Mouse (Mus musculus) spleen, postnatal 36 days (tissue): ENCODE data around the gene Dhx30.
"Not testable (repeated sequence)": the region's sequence is repeated elsewhere in the genome, so short reads cannot be mapped to it uniquely, and the experiment has no call there.

Experiments
- DNase-seq, 2 experiments: peaks; one replicate each; pipeline ENCODE4 v3.0.0; 2022; ENCODE audit warnings: low spot score in 2 of 2, mixed read lengths in 1 of 2

Gene Dhx30

DNA sequence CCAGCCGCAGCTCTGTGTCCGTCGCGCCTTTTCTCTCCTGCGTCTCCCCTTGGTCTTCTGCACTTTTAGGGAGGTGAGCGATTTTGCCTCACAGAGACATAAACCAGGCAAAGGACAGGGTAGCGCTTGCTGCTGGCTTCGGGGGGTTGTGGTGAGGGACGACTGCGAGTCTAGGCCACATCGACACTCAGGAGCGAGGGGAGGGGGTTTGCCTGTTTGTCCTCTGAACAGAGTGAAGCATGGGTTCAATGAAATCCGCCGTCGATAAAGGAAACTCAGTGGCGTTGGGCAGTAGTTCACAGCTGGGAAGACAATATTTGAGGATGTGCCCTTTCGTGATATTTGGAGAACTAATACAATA lies at the start of gene Dhx30:
Gene Dhx30, minus strand, starts transcription at position 52 of the 361 bp plus-strand sequence.
- no peak for DNase-seq

GRCm38 (mm10) chr9:110163071-110163470 lies 45.4 kb upstream of the Dhx30 start:
- DNase-seq = no peak

DNA sequence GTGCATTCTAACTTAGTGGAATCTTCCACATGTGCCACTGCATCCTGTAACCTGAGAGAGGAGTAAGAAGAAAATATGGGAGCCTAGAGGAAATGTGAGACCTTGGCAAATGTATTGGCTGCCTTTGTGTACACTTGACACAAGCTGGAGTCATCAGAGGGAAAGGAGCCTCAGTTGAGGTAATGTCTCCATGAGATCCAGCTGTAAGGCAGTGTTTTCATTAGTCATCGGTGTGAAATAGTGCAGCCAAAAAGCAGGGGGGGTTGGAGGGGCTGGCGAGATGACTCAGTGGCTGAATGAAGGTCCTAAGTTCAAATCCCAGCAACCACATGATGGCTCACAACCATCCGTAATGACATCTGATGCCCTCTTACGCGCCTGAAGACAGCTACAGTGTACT lies 44.8 kb upstream of the Dhx30 start:
- DNase-seq = no peak

- DNase-seq = not testable (repeated sequence)
These were observed 42.9 kb upstream of the Dhx30 start for GRCm38 (mm10) chr9:110160486-110160885.

GRCm38 (mm10) chr9:110159036-110159435 lies 41.4 kb upstream of the Dhx30 start:
- DNase-seq = no peak

DNA sequence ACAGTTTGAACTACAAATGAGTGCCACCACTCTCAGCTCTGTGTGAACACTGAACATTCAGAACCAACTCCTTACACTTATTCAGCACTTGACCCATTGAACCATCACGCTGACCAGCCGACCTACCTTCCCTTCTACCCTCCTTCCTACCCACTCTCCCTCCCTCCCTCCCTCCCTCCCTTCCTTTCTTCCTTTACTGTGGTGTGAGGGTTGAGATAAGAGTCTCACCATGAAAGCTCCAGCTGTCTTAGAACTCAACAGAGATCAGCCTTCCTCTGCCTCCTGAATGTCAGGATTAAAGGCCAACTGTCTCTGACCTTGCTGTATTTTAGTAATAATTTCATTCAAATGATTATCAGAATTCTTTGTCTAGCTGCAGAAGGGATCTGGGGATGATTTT lies 31.0 kb upstream of the Dhx30 start:
- DNase-seq = no peak

- no peak for DNase-seq
These were observed 24.5 kb upstream of the Dhx30 start for GRCm38 (mm10) chr9:110142097-110142496.

DNA sequence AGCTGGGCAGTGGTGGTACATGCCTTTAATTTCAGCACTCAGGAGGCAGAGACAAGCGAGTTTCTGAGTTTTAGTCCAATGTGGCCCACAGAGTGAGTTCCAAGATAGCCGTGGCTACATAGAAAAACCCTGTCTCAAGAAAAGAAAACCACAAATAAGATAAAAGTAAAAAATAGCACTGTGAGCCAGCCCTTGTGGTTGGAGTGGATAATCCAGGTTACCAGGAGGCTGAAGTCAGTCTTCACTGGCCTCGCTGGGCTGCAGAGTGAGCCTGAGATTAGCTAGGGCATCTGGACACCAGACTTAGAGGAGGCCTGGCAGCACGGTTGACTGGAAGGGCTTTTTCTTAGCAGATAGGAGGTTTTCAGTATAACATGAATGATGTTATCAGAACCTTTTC lies 21.5 kb upstream of the Dhx30 start:
- no peak for DNase-seq

- no peak for DNase-seq
These were observed 16.5 kb upstream of the Dhx30 start for GRCm38 (mm10) chr9:110134176-110134575.

DNA sequence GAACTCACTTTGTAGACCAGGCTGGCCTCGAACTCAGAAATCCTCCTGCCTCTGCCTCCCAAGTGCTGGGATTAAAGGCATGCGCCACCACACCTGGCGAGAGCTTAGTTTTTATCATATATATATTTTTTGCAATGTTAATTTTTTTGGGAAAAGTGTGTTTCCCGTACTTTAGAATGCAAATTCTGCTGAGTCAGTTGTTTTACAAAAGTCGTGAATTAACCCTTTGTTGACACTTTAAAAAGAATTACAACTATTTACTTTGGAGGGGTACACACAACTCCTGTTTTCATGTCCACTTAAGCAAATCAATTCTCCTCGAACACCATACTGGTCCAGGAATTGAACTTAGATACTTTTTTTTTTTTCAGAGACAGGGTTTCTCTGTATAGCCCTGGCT lies 15.3 kb upstream of the Dhx30 start:
- DNase-seq = no peak

GRCm38 (mm10) chr9:110132201-110132605 lies 14.6 kb upstream of the Dhx30 start:
- DNase-seq = peak; percentile 37 to 54

DNA sequence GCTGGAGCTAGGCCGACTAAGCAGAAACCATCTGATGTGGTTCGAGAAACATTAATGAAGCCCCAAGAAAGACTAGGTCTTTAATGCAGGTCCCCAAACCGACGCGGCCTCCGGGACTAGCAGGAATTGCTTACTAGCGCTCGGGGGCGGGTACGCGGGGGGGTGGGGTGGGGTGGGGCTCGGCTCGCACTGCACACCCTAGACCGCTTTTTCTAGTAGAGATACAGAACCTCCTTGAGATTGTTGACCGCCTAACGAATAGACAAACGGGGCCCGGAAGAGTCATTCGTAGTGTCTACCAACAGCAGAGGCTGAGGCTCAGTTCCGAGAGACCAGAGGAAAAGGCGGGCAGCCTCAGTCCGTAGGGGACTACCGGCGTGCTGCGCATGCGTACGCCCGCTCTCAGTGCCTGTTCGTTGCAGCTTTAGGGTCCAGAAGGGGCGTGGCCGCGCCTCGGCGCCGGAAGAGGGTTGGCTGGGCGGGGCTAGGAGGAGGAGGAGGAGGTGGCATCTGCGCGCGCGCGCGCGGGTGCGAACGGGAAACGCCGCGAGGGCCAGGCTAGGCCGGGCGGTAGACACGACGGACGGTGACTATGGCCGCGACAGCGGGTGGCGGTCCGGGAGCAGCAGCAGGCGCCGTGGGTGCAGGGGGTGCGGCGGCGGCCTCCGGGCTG lies 14.0 kb upstream of the Dhx30 start:
- peak; percentile 100 for DNase-seq

GRCm38 (mm10) chr9:110130896-110131524 lies 13.4 kb upstream of the Dhx30 start:
- DNase-seq = no peak

DNA sequence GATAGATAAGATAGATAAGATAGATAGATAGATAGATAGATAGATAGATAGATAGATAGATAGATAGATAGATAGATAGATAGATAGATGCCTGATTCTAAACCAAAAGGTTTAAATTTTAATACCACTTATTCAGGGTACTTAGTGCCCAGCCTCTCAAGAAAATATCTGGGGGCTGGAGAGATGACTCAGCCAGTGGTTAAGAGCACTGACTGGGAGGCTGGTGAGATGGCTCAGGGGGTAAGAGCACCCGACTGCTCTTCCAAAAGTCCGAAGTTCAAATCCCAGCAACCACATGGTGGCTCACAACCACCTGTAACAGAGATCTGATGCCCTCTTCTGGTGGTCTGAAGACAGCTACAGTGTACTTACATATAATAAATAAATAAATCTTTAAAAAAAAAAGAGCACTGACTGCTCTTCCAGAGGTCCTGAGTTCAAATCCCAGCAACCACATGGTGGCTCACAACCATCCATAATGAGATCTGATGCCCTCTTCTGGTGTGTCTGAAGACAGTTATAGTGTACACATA lies 6.4 kb upstream of the Dhx30 start:
- not testable (repeated sequence) for DNase-seq

DNA sequence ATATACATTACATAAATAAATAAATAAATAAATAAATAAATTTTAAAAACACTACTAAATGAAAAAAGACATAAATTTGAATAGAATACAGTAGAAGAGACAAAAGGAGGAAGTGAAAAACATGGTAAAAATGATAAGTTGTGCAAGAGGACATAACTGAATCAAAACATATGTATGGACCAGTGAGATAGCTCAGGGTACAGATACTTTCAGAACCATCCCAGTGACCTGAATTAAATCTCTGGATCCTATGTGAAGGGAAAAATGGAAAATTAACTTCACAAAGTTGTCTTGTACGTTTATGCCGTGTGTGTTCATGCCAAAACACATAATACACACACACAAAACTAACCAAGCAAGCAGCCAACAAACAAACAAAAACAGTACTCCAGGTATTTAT lies 5.7 kb upstream of the Dhx30 start:
- no peak for DNase-seq

GRCm38 (mm10) chr9:110121424-110121823 lies 3.8 kb upstream of the Dhx30 start:
- no peak for DNase-seq

GRCm38 (mm10) chr9:110118249-110118648 lies 619 bp upstream of the Dhx30 start:
- DNase-seq = peak; percentile 17 to 24

DNA sequence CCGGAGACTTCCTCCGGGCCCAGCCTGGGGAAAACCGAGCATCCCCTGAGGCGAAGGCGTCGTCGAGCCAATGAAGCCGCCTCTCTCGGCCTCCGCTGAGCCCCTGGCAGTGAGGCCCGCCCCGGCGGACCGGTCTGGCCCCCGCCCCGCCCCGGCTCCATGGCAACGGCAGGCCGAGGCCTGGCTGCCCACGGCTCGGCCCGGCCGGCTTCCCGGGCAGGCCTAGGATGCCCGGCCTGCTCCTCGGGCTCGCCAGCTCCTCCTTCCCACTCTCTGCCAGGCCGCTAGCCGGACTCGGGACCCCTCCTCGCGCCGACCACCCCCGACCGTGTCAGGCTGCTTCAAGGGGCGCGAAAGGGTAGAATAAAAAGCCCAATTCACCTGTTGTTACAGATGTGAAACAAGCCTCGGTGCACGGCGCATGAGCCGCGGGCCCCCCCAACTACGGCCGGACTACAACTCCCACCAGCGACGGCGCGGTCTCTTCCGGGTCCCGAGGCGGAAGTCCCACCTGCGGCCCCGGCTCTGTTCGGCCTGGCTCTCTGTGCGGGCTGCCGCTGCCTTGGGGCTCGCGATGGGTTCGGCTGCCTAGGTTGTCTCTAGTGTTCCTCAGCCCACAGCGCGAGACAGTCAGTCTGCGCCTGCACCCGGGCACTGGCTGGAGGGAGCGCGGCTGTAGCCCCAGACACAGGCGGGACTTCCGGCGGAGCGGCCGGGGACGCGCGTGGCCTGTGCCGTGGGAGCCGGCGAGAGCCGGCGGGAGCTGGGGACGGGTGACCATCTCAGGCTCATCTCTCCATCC lies 452 bp downstream of the Dhx30 start, which contains the start of gene Smarcc1:
Gene Smarcc1, plus strand, starts transcription at position 732 of the 802 bp plus-strand sequence.
- peak; percentile 84 to 86 for DNase-seq

DNA sequence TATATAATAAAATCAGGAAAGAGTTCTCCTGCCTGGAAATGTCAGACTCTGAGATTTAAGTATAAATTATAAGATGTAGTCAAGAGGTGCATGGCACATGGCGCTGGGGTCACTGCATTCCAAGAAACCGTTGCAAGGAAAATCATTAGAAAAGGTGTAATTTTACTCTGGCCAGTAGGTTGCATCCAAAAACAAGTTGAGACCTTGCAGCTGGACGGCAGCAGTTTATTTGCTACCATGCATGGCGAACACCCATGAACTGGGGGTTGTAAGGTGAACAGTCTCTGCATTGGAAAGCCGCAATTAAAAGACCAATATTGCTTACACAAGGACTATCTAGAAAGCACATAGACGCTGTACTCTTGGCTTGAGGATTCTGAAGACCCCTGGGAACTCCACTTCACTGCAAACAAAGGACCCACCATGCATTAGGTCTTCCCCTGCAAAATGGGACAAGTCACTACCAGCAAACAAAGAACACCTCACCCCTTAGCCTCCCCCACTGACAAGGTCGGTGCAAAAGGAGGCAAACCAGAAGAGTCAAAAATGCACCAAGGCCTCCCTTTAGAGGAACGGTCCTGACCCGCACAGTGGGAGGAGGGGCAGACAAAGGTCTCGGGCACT lies 1.2 kb downstream of the Dhx30 start:
- no peak for DNase-seq

DNA sequence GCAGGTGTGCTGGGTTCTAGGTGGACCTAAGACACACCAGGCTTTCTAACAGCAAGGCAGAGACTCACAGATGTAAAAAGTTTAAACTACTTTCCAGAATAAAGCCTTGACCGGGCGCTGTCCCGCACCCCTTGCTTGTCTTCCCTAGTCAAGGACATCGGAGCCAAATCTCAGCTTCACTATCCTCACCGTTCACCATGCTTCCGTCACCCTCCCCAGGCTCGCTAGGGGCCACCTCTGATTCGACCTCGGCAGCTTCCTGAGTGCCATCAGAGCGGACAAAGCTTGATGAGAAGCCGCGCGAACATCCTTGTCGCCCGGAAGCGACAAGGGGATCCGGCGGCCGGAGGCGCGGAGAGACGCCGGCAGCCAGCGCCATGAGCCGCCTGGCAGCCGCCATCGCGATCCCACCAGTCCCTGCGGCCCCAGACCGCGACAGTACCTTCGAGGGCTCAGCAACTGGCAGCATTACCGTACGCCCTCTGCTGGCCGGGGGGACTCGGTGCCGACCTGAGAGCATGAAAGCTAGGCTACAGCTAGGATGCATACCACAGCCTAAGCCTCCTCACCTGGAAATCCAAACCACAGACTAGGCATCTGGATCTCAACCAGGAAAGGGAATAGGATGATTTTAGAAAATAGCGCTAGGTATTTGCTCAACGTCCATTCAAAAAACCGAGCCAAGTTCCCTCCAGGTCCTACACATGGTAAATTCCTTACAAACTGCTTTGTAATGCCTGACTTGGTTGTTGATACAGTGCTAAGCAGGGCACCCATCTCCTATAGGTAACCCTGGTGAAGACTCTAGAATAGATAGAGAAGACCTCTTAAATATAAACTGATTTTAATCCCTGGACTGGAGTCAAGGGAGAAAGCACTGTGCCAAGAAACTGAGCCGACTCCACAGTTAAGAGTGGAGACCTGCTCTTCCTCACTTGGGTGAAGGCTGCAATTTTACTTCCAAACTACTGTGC lies 16.7 kb downstream of the Dhx30 start:
- DNase-seq = peak; percentile 88 to 90

GRCm38 (mm10) chr9:110097791-110098190 lies 19.8 kb downstream of the Dhx30 start:
- DNase-seq = no peak
